Mouse (Mus musculus): ENCODE data around the gene Vps52. TPM values are rescaled to one million over a fixed set of nuclear protein-coding genes. Genes with fewer than 3 reads are reported as not detected.
"Not testable (repeated sequence)": the region's sequence is repeated elsewhere in the genome, so short reads cannot be mapped to it uniquely, and the experiment has no call there.

Gene Vps52
- polyA plus RNA-seq, 1 experiment from 2014 or later, result 35.3 TPM

DNA sequence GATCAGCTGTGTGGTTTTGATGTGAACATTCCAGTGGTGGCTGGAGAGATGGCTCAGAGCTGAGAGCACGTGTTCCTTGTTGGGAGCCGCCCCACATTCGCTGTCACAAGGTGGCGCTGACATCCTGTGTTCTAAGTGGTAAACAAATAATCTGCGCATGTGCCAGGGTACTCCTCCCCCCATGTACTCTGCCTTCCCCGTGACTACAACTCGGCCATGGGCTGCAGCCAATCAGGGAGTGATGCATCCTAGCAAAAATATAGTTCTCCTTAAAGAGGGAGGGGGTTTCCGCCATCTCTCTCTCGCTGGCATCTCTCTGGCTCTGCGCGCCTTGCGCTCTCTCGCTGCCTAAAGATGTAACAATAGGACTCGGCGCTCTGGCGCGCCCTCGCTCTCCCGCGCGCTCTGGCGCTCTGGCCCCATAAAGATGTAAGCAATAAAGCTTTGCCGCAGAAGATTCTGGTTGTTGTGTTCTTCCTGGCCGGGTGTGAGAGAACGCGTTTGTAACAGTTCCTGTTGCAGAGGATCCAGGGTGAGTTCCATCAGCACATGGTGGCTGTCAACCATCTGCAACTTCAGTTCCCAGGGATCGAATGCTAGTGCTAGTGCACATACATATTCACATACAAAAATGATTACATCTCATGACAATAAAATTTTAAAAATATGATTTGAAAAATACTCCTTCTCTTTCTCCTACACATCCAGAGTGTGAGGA, 25.7 kb downstream of the Vps52 start:
- peak overlapping the region; percentile 44 for H3K4me2 ChIP-seq (ENCODE audit: low read length)
- peak overlapping the region; percentile 23 for H3K9ac ChIP-seq (ENCODE audit: low read length)
- ATAC-seq (replicated peaks; ENCODE audit: low FRiP score, low TSS enrichment, low read depth) (peak; percentile 82), DNase-seq (ENCODE audit: low spot score) (peak; percentile 90)
- not testable (repeated sequence) for H3K36me3 ChIP-seq (ENCODE audit: control insufficient read depth, insufficient read depth, low read length); H3K4me1 ChIP-seq (replicated peaks; ENCODE audit: control insufficient read depth, insufficient read depth, low read length); H3K9me3 ChIP-seq (ENCODE audit: control insufficient read depth, low read length)
- peak overlapping the region; percentile 31 for H3K4me3 ChIP-seq (ENCODE audit: low read depth, low read length)
- H3K27me3 ChIP-seq (replicated peaks; ENCODE audit: control insufficient read depth, insufficient read depth, low read length), result peaks cover 35% of the 10 kb centered on the region
- WGBS, result under 1% methylated on average over 27 of the region's 27 CpGs
- H3K27ac ChIP-seq (ENCODE audit: low read depth), result 0 out of 2 replicates have a peak overlapping the region, but pooled peaks have one; percentile 10

DNA sequence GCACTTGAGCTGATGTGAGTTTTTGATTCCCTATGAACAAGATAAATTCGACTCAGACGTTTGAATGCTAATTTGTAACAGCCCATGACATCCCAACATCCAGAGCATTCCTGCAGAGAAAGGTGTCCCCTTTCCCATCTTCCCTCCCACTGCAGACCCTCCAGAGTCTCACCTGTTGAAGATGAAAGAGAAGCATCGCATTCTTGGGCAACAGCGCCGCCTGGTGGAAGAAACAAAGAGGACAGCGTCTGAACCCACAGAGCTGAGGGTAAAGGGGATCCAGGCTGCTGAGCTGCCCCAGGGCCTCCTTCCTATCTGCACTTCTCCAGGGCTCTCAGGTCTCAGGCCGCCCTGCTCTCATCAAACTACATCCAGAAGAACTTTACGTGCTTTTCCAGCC, 26.5 kb downstream of the Vps52 start:
- DNase-seq (ENCODE audit: low spot score), result peak; percentile 84
- H3K36me3 ChIP-seq (ENCODE audit: control insufficient read depth, insufficient read depth, low read length); H3K4me1 ChIP-seq (replicated peaks; ENCODE audit: control insufficient read depth, insufficient read depth, low read length); H3K27ac ChIP-seq (ENCODE audit: low read depth); ATAC-seq (replicated peaks; ENCODE audit: low FRiP score, low TSS enrichment, low read depth); H3K9ac ChIP-seq (ENCODE audit: low read length); H3K9me3 ChIP-seq (ENCODE audit: control insufficient read depth, low read length): not testable (repeated sequence)
- WGBS, result 13% methylated on average over 8 of the region's 8 CpGs
- Histone ChIP-seq H3K27me3 (replicated peaks; ENCODE audit: control insufficient read depth, insufficient read depth, low read length) (peaks cover 31% of the 10 kb centered on the region), H3K4me3 (ENCODE audit: low read depth, low read length) (0 out of 2 replicates have a peak overlapping the region, but pooled peaks have one; percentile 31), H3K4me2 (ENCODE audit: low read length) (peak overlapping the region; percentile 44; the same call in 1 of the 2 replicates)

DNA sequence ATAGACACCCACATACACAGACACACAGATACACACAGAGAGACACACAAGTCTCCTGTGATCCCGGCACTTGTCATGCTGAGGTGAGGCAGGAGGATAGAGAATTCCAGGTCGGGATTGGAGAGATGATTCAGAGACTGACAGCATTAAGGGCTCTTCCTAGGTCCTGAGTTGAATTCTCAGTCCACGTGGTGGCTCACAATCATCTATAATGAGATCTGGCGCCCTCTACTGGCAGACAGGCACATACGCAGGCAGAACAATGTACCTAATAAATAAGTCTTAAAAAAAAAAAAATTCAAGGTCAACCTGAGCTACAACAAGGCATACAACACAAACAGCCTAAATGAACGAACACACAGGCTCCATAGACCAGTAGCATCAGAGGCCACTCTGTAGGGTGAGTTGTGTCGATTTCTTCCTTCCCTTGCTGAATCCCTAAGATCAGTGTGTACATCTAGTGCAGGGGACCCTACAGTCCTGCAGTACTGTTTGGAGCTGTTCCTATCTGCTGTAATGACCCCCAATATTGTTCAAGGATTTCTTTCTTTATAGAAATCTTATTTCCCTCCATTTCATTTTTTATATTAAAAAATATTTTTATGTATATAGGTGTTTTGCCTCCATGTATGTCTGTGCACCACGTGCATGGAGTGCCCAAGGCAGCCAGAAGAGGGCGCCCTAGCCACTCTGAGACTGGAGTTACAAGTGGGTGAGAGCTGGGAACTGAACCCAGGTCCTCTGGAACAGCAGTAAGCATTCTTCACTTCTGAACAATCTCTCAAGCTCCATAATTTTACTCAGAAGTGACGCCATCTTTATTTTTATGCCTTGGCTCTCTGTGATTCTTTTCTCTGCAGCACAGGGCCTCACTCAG, 36.4 kb downstream of the Vps52 start:
- ATAC-seq (replicated peaks; ENCODE audit: low FRiP score, low TSS enrichment, low read depth) (no peak), DNase-seq (ENCODE audit: low spot score) (peak; percentile 78)
- Histone ChIP-seq H3K4me2 (ENCODE audit: low read length) (no peak overlapping the region), H3K4me3 (ENCODE audit: low read depth, low read length) (no peak overlapping the region), H3K9ac (ENCODE audit: low read length) (no peak overlapping the region), H3K36me3 (ENCODE audit: control insufficient read depth, insufficient read depth, low read length) (no peaks in the 10 kb centered on the region), H3K9me3 (ENCODE audit: control insufficient read depth, low read length) (no peaks in the 10 kb centered on the region), H3K4me1 (replicated peaks; ENCODE audit: control insufficient read depth, insufficient read depth, low read length) (no peaks in the 10 kb centered on the region), H3K27ac (ENCODE audit: low read depth) (no peak overlapping the region), H3K27me3 (replicated peaks; ENCODE audit: control insufficient read depth, insufficient read depth, low read length) (peaks cover 8% of the 10 kb centered on the region; the same call in 1 of the 2 replicates)
- 35% methylated on average over 10 of the region's 10 CpGs for whole genome bisulfite sequencing

DNA sequence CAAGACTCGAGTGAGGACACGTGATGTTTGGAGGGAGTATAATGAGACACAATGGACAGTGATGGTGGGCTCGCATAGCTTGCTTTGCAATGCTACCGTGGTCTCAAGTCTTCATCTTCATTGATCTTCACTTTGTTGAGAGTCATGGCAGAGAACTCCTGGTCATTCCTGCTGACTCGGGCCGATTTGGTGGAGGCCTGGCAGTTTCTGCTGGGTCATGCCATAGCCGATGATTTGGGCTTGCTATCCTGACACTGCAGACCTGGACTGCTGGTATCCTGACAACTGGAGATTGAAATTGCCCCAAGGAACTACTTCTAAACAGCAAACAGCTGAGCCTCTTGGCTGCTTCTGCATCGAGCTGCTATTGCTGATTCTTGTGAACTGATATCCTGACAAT, 39.3 kb downstream of the Vps52 start:
- Histone ChIP-seq H3K9me3 (ENCODE audit: control insufficient read depth, low read length) (no peaks in the 10 kb centered on the region), H3K4me2 (ENCODE audit: low read length) (no peak overlapping the region), H3K36me3 (ENCODE audit: control insufficient read depth, insufficient read depth, low read length) (no peaks in the 10 kb centered on the region), H3K9ac (ENCODE audit: low read length) (no peak overlapping the region), H3K27me3 (replicated peaks; ENCODE audit: control insufficient read depth, insufficient read depth, low read length) (peaks cover 9% of the 10 kb centered on the region), H3K27ac (ENCODE audit: low read depth) (no peak overlapping the region), H3K4me1 (replicated peaks; ENCODE audit: control insufficient read depth, insufficient read depth, low read length) (0 out of 2 replicates have a peak, but pooled peaks cover 3% of the 10 kb centered on the region), H3K4me3 (ENCODE audit: low read depth, low read length) (no peak overlapping the region)
- ATAC-seq (replicated peaks; ENCODE audit: low FRiP score, low TSS enrichment, low read depth) (no peak), DNase-seq (ENCODE audit: low spot score) (no peak)
- WGBS, result 88% methylated on average over 8 of the region's 8 CpGs

DNA sequence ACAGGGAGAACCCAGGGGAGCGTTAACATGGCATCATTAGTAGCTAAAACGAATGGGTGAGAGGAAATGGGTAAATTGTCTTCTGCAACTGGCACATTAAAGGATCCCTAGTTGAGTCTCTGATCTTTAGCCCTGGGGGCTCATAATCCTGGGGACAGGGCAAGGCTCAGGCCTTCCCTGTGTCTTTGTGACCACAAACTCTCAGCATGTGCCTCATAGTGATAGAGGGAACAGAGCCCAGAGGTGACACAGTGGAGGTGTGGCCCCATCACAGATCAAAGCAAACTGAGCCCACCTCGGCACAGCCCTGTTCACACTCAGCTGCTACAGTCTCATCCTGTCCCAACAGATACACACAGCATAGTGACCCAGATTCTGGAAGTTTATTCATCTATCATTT, 40.0 kb downstream of the Vps52 start:
- Histone ChIP-seq H3K4me2 (ENCODE audit: low read length) (no peak overlapping the region), H3K4me1 (replicated peaks; ENCODE audit: control insufficient read depth, insufficient read depth, low read length) (0 out of 2 replicates have a peak, but pooled peaks cover 4% of the 10 kb centered on the region), H3K36me3 (ENCODE audit: control insufficient read depth, insufficient read depth, low read length) (no peaks in the 10 kb centered on the region), H3K27me3 (replicated peaks; ENCODE audit: control insufficient read depth, insufficient read depth, low read length) (peaks cover 14% of the 10 kb centered on the region), H3K27ac (ENCODE audit: low read depth) (no peak overlapping the region), H3K9me3 (ENCODE audit: control insufficient read depth, low read length) (no peaks in the 10 kb centered on the region), H3K4me3 (ENCODE audit: low read depth, low read length) (no peak overlapping the region), H3K9ac (ENCODE audit: low read length) (no peak overlapping the region)
- WGBS, result 32% methylated on average over 3 of the region's 3 CpGs
- ATAC-seq (replicated peaks; ENCODE audit: low FRiP score, low TSS enrichment, low read depth) (no peak), DNase-seq (ENCODE audit: low spot score) (no peak)

DNA sequence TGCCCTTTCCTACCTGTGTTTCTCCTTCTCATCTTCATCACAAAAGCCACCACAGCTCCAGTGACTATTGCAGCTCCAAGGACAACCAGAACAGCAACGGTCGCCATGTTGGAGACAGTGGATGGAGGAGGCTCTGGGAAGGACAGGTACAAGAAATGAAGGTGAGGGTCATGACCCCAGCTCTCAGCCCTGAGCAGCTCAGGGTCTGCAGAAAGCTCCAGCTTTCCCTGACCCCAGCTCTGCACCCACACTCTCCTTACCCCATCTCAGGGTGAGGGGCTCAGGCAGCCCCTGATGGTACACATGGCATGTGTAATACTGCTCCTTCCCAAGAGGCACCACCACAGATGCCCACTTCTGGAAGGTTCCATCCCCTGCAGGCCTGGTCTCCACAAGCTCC, 41.4 kb downstream of the Vps52 start:
- H3K27me3 ChIP-seq (replicated peaks; ENCODE audit: control insufficient read depth, insufficient read depth, low read length), result peaks cover 23% of the 10 kb centered on the region
- WGBS, result 97% methylated on average over 2 of the region's 2 CpGs
- H3K4me2 ChIP-seq (ENCODE audit: low read length); H3K36me3 ChIP-seq (ENCODE audit: control insufficient read depth, insufficient read depth, low read length); DNase-seq (ENCODE audit: low spot score); H3K9ac ChIP-seq (ENCODE audit: low read length); ATAC-seq (replicated peaks; ENCODE audit: low FRiP score, low TSS enrichment, low read depth); H3K4me1 ChIP-seq (replicated peaks; ENCODE audit: control insufficient read depth, insufficient read depth, low read length); H3K4me3 ChIP-seq (ENCODE audit: low read depth, low read length); H3K9me3 ChIP-seq (ENCODE audit: control insufficient read depth, low read length); H3K27ac ChIP-seq (ENCODE audit: low read depth): not testable (repeated sequence)

DNA sequence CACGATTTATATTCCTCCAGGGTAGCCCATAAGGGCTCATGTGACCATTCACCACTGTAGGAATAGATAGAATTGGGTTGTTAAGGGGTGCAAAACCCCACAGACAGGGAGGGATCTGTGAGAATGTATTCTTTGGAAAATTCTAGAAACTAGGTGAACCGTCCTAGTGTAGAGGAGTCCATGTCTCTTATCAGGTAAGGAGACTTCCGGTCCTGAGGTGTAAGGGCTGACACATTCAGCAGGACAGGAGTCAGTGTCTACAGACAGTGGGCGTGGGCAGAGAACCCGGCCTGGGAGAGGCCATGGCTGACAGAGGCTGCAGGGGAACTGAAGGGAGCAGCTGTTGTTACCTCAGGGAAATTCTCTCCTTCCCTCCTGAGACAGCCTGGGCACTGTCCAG, 43.1 kb downstream of the Vps52 start:
- not testable (repeated sequence) for H3K4me2 ChIP-seq (ENCODE audit: low read length); H3K9me3 ChIP-seq (ENCODE audit: control insufficient read depth, low read length); H3K4me1 ChIP-seq (replicated peaks; ENCODE audit: control insufficient read depth, insufficient read depth, low read length); ATAC-seq (replicated peaks; ENCODE audit: low FRiP score, low TSS enrichment, low read depth); H3K27ac ChIP-seq (ENCODE audit: low read depth); DNase-seq (ENCODE audit: low spot score); H3K36me3 ChIP-seq (ENCODE audit: control insufficient read depth, insufficient read depth, low read length); H3K9ac ChIP-seq (ENCODE audit: low read length); H3K4me3 ChIP-seq (ENCODE audit: low read depth, low read length)
- 46% methylated on average over 5 of the region's 5 CpGs for WGBS
- H3K27me3 ChIP-seq (replicated peaks; ENCODE audit: control insufficient read depth, insufficient read depth, low read length), result peaks cover 23% of the 10 kb centered on the region

DNA sequence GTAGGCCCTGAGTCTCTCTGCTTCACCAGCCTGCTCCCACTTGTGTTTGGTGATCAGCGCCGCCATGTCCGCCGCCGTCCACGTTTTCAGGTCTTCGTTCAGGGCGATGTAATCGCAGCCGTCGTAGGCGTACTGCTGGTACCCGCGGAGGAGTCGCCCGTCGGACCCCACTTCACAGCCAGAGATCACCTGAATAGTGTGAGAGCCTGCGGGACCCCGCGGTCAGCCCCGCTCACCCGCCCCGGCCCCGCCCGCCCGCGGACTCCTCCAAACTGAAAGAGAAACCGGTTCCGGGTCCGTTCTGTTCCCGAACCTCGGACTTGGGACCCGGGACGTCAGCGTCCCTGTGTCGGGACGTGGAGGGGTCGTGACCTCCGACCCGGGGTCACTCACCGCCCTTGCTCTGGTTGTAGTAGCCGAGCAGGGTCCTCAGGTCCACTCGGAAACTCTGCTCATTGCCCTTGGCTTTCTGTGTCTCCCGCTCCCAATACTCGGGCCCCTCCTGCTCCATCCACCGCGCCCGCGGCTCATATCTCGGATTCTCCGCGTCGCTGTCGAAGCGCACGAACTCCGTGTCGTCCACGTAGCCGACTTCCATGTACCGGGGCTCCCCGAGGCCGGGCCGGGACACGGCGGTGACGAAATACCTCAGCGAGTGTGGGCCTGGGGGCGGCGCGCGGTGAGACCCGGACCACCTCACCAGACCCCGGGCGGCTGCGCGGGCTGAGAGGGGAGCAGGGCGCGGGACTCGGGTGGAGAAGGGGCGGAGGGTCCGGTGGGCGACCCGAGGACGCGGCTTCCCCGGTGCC, 43.9 kb downstream of the Vps52 start:
- H3K27ac ChIP-seq (ENCODE audit: low read depth), result no peak overlapping the region
- WGBS, result 1% methylated on average over 86 of the region's 87 CpGs
- peak overlapping the region; percentile 47 for H3K4me3 ChIP-seq (ENCODE audit: low read depth, low read length)
- peak overlapping the region; percentile 94 for H3K4me2 ChIP-seq (ENCODE audit: low read length)
- peak; percentile 48 for ATAC-seq (replicated peaks; ENCODE audit: low FRiP score, low TSS enrichment, low read depth)
- H3K9me3 ChIP-seq (ENCODE audit: control insufficient read depth, low read length), result no peaks in the 10 kb centered on the region
- H3K9ac ChIP-seq (ENCODE audit: low read length), result peak overlapping the region; percentile 37
- H3K36me3 ChIP-seq (ENCODE audit: control insufficient read depth, insufficient read depth, low read length), result no peaks in the 10 kb centered on the region
- H3K27me3 ChIP-seq (replicated peaks; ENCODE audit: control insufficient read depth, insufficient read depth, low read length), result peaks cover 23% of the 10 kb centered on the region
- 0 out of 2 replicates have a peak, but pooled peaks cover 4% of the 10 kb centered on the region for H3K4me1 ChIP-seq (replicated peaks; ENCODE audit: control insufficient read depth, insufficient read depth, low read length)
- peak; percentile 59 for DNase-seq (ENCODE audit: low spot score)

All from intestine, embryonic 14.5 days (tissue).